ENCODE assay signal across 8 mouse cellular contexts in the genomic region with DNA sequence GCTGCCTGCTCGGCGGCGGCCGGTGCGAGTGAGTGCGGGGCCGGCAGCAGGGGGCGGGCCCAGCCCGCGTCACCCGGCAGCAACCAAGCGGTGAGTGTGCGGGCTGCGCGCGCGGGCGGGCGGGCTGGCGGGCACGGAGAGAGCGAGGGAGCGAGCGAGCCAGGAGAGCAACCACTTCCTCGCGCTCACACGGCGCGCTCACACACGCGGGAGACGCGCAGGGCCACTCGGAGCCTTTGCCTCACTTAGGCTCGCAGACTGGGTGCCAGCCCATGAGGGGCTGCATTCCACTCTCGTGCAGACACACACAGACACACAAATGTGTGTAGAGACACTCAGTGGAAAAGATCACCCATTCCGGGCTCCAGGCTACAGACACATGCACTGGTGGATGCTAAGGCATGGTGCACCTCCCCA. TPM values are rescaled to one million over a fixed set of nuclear protein-coding genes. Genes with fewer than 3 reads are reported as not detected.
A peak's percentile ranks its signal among the peaks of the same experiment; 100 is the strongest.
DNase-seq lines count a peak whose midpoint lies in the region; ATAC-seq and TF ChIP-seq lines count a peak whose summit lies in the region.

A gene (minus strand): TSS at position 21 of the 417 bp plus-strand sequence.

- WGBS in heart, embryonic 14.5 days, result 4% methylated on average over 35 of the region's 37 CpGs
- 9% methylated on average over 17 of the region's 37 CpGs for WGBS in liver, postnatal 0 days (ENCODE audit: insufficient replicate concordance)

- peaks cover 0 to 10% of the 10 kb centered on the region in 2 experiments; a peak in 1 of 4 replicates for H3K4me1 ChIP-seq in heart, embryonic 14.5 days (ENCODE audit: control insufficient read depth in 2 of 2, insufficient read depth in 2 of 2, low read length in 2 of 2)
- H3K4me1 ChIP-seq in liver, postnatal 0 days (ENCODE audit: insufficient read depth), result no peaks in the 10 kb centered on the region; the same call in 1 of the 2 replicates

- ATAC-seq in heart, embryonic 14.5 days (ENCODE audit: insufficient number of reproducible peaks, insufficient read depth, low FRiP score, low read depth), result no peak
- ATAC-seq in liver, postnatal 0 days, result peak; percentile 47
- ATAC-seq in monocyte, adult 5-6 weeks (replicated peaks; ENCODE audit: insufficient number of reproducible peaks, low FRiP score, low TSS enrichment, poor library complexity, severe bottlenecking), result no peak

- DNase-seq in thymus, postnatal 0 days (ENCODE audit: low spot score), result peak; percentile 6
- DNase-seq in thymus, postnatal 10 days (ENCODE audit: low spot score in 2 of 2), result no peak
- peak; percentile 65 to 70 for DNase-seq in cerebellum, postnatal 14 days
- DNase-seq in layer of hippocampus, adult 9-11 months, result peak; percentile 69
- DNase-seq in liver, postnatal 0 days, result peak; percentile 21
- peak; percentile 81 for DNase-seq in right cerebral cortex, adult 18-20 months

- no peak for TF ChIP-seq EP300 in liver, postnatal 0 days (IDR thresholded peaks at IDR 0.05; ENCODE audit: low read depth)

- peak within 1 kb of the TSS; percentile 64 for H3K9ac ChIP-seq in heart, embryonic 14.5 days (ENCODE audit: low read length)
- no peak within 1 kb of the TSS for H3K9ac ChIP-seq in liver, postnatal 0 days (replicated peaks)

- no peak within 1 kb of the TSS for H3K27ac ChIP-seq in heart, embryonic 14.5 days (replicated peaks in 1 of 2; ENCODE audit: control insufficient read depth in 1 of 2, insufficient read depth in 1 of 2, low read depth in 2 of 2, low read length in 2 of 2)
- no peak within 1 kb of the TSS for H3K27ac ChIP-seq in liver, postnatal 0 days (ENCODE audit: low read depth)

- peak within 1 kb of the TSS; percentile 73 for H3K4me2 ChIP-seq in heart, embryonic 14.5 days (ENCODE audit: low read length)
- H3K4me2 ChIP-seq in liver, postnatal 0 days (ENCODE audit: low read depth, low read length), result peak within 1 kb of the TSS; percentile 57

- TF ChIP-seq CTCF in liver, postnatal 0 days (IDR thresholded peaks at IDR 0.05; ENCODE audit: low read depth), result no peak

- H3K27me3 ChIP-seq in heart, embryonic 14.5 days (ENCODE audit: control insufficient read depth, insufficient read depth, low read length), result peaks cover 68% of the 10 kb centered on the region
- peaks cover 45% of the 10 kb centered on the region for H3K27me3 ChIP-seq in liver, postnatal 0 days (ENCODE audit: insufficient read depth, low read length)

- H3K36me3 ChIP-seq in heart, embryonic 14.5 days (ENCODE audit: control insufficient read depth, insufficient read depth, low read length), result no peaks in the 10 kb centered on the region
- no peaks in the 10 kb centered on the region for H3K36me3 ChIP-seq in liver, postnatal 0 days (replicated peaks; ENCODE audit: insufficient read depth, low read length)

- H3K9me3 ChIP-seq in heart, embryonic 14.5 days (ENCODE audit: control insufficient read depth, low read length), result no peaks in the 10 kb centered on the region
- no peaks in the 10 kb centered on the region for H3K9me3 ChIP-seq in liver, postnatal 0 days (ENCODE audit: low read length)

- H3K4me3 ChIP-seq in heart, embryonic 14.5 days (ENCODE audit: control insufficient read depth in 1 of 2, insufficient read depth in 1 of 2, low read depth in 1 of 2, low read length in 2 of 2), result peak within 1 kb of the TSS; percentile 39 to 49
- peak within 1 kb of the TSS; percentile 33 for H3K4me3 ChIP-seq in liver, postnatal 0 days (ENCODE audit: low read depth, low read length)

RNA-seq across cellular contexts. Expression of the gene that starts here (rescaled TPM):
- 0.33 TPM in 2 replicates for polyA plus RNA-seq in thymus, postnatal 0 days (2015; fragmentation: Nextera tagmentation; extraction: Ambion mirVana)
- 0.09 and 0.22 TPM in 2 replicates for polyA plus RNA-seq in heart, embryonic 14.5 days (2014; fragmentation: Nextera tagmentation; extraction: Ambion mirVana)
- polyA plus RNA-seq in liver, postnatal 0 days (2015; fragmentation: Nextera tagmentation; extraction: Ambion mirVana), result not detected in 2 replicates
- total RNA-seq in monocyte, adult 5-6 weeks (2017), result not detected in 3 replicates

Comparison
In these comparisons a context has a peak if more than half of its experiments do, and no peak if none do; other contexts are left out.
1. Peak in DNase-seq in thymus, postnatal 0 days; RNA of the gene not detected or under 1 TPM.
2. Peak in DNase-seq, ATAC-seq, H3K4me3 ChIP-seq and H3K4me2 ChIP-seq in liver, postnatal 0 days; RNA of the gene not detected or under 1 TPM.
3. DNase-seq: peak in cerebellum, postnatal 14 days (2 of 2), layer of hippocampus, adult 9-11 months (single experiment) and right cerebral cortex, adult 18-20 months (single experiment); none in thymus, postnatal 10 days (0 of 2).